In genomic region chr10:95941768-95942425, GRCm38 (mm10) we compare ENCODE assay signal across 8 mouse cellular contexts. TPM values are rescaled to one million over a fixed set of nuclear protein-coding genes. Genes with fewer than 3 reads are reported as not detected.
DNase-seq lines count a peak whose midpoint lies in the region; ATAC-seq lines count a peak whose summit lies in the region.

No protein-coding gene starts in this region.

- peak overlapping the region; percentile 90 for H3K4me3 ChIP-seq in heart, embryonic 10.5 days
- H3K4me3 ChIP-seq in hindbrain, embryonic 11.5 days (ENCODE audit: low read depth, low read length): no peak overlapping the region
- H3K4me3 ChIP-seq in midbrain, embryonic 13.5 days (replicated peaks): peak overlapping the region; percentile 80

- no peak for DNase-seq in heart, embryonic 10.5 days (ENCODE audit: low spot score)
- no peak for DNase-seq in heart, postnatal 25 days (ENCODE audit: low spot score)
- DNase-seq in brain, adult 2 months (ENCODE audit: low read depth, low spot score): peak; percentile 26
- no peak for DNase-seq in hindbrain, embryonic 11.5 days (ENCODE audit: low spot score)
- no peak for DNase-seq in embryo, embryonic 11 days
- DNase-seq in cerebellum, adult 8-10 months: no peak

- no peak overlapping the region for H3K9ac ChIP-seq in hindbrain, embryonic 11.5 days (ENCODE audit: low read depth, low read length)
- peak overlapping the region; percentile 80; the same call in 1 of the 2 replicates for H3K9ac ChIP-seq in midbrain, embryonic 13.5 days (replicated peaks)

- H3K4me2 ChIP-seq in hindbrain, embryonic 11.5 days (replicated peaks; ENCODE audit: low read depth, low read length): peak overlapping the region; percentile 94
- H3K4me2 ChIP-seq in midbrain, embryonic 13.5 days (replicated peaks): peak overlapping the region; percentile 86

- H3K9me3 ChIP-seq in heart, embryonic 10.5 days: no peaks in the 10 kb centered on the region
- H3K9me3 ChIP-seq in hindbrain, embryonic 11.5 days (ENCODE audit: control insufficient read depth, low read length): no peaks in the 10 kb centered on the region
- H3K9me3 ChIP-seq in midbrain, embryonic 13.5 days: no peaks in the 10 kb centered on the region

- peaks cover 11% of the 10 kb centered on the region for H3K4me1 ChIP-seq in heart, embryonic 10.5 days
- H3K4me1 ChIP-seq in hindbrain, embryonic 11.5 days (replicated peaks; ENCODE audit: control insufficient read depth, insufficient read depth, low read length): no peaks in the 10 kb centered on the region
- H3K4me1 ChIP-seq in midbrain, embryonic 13.5 days (replicated peaks): peaks cover 27% of the 10 kb centered on the region

- no peaks in the 10 kb centered on the region for H3K27me3 ChIP-seq in heart, embryonic 10.5 days (ENCODE audit: insufficient read depth, poor library complexity, severe bottlenecking)
- no peaks in the 10 kb centered on the region for H3K27me3 ChIP-seq in hindbrain, embryonic 11.5 days (ENCODE audit: control insufficient read depth, insufficient read depth, low read length)
- no peaks in the 10 kb centered on the region for H3K27me3 ChIP-seq in midbrain, embryonic 13.5 days

- intact Hi-C loops in heart, postnatal 25 days (cut with DNase I): loop anchor here (2.0 kb wide), 1 partner anchor 29 kb away; no protein-coding TSS in a partner anchor

- no peak overlapping the region for H3K27ac ChIP-seq in heart, embryonic 10.5 days
- no peak overlapping the region for H3K27ac ChIP-seq in hindbrain, embryonic 11.5 days (ENCODE audit: low read depth, low read length)
- no peak overlapping the region for H3K27ac ChIP-seq in midbrain, embryonic 13.5 days

- WGBS in heart, embryonic 10.5 days: 51% methylated on average over 6 of the region's 6 CpGs
- 52% methylated on average over 6 of the region's 6 CpGs for WGBS in hindbrain, embryonic 11.5 days
- 64% methylated on average over 6 of the region's 6 CpGs for WGBS in midbrain, embryonic 13.5 days

- no peak for ATAC-seq in hindbrain, embryonic 11.5 days (ENCODE audit: low FRiP score)
- no peak for ATAC-seq in midbrain, embryonic 13.5 days
- ATAC-seq in erythroid progenitor cell, adult 5-6 weeks (replicated peaks; ENCODE audit: low FRiP score, poor library complexity, severe bottlenecking): no peak

- 0 out of 2 replicates have a peak, but pooled peaks cover 3% of the 10 kb centered on the region for H3K36me3 ChIP-seq in heart, embryonic 10.5 days
- H3K36me3 ChIP-seq in hindbrain, embryonic 11.5 days (ENCODE audit: control insufficient read depth, insufficient read depth, low read length): no peaks in the 10 kb centered on the region
- H3K36me3 ChIP-seq in midbrain, embryonic 13.5 days: peaks cover 3% of the 10 kb centered on the region; the same call in 1 of the 2 replicates

RNA-seq across cellular contexts. Expression of gene Eea1, which starts 1.4 kb away (rescaled TPM):
- polyA plus RNA-seq in heart, embryonic 10.5 days (2016; fragmentation: Nextera tagmentation; extraction: Ambion mirVana): 13.2 and 16.8 TPM in 2 replicates
- total RNA-seq in heart, postnatal 25 days (2021): 10 to 100 TPM; 30.2 to 33.4 TPM
- 15.3 and 18.4 TPM in 2 replicates for polyA plus RNA-seq in hindbrain, embryonic 11.5 days (2014; fragmentation: Nextera tagmentation; extraction: Ambion mirVana)
- polyA plus RNA-seq in midbrain, embryonic 13.5 days (2015; fragmentation: Nextera tagmentation; extraction: Ambion mirVana): 18.9 and 19.2 TPM in 2 replicates
- total RNA-seq in erythroid progenitor cell, adult 5-6 weeks (2015; ENCODE audit: low replicate concordance): 27.0 and 32.7 TPM in 2 replicates
- 44.4 and 48.0 TPM in 2 replicates for total RNA-seq in erythroid progenitor cell, adult 5-6 weeks (2017; ENCODE audit: low replicate concordance)
